Mouse (Mus musculus): ENCODE measurements around the gene Zswim3. TPM values are rescaled to one million over a fixed set of nuclear protein-coding genes. Genes with fewer than 3 reads are reported as not detected.

Gene Zswim3
- polyA plus RNA-seq, 1 experiment: 7.6 TPM

DNA sequence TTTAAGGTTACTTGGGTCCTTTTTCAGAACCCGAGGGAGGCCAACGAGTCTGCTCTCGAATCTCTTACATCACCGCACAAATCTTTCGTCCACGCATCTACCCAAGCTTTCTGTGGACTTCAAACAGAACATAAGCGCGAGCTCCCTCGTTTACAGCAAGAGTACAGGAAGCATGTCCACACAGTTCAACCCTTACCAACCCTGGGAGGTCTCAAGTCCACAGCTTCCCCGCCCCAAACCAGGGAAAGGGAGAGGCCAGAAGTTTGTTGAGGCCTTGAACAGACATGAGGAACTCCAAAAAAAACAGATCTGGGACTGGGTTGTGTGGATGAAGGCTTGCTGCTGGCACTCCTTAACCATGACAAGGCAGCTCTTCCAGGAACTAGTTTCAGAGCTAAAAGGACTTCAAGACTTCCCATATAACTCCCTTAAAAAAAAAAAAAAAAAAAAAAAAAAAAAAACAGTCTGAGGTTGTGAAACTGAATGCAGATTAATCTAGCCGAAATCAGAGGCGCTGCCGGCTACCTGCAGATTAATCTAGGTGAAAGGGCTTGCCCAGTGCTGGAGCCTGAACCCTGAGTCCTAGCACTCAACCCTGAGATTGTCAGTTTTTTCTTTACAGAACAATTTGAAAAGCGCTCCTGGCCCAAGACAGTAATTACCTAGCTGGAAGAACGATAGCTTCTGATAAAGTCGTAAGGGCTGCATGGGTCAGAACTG is 1.5 kb upstream of the Zswim3 start:
- H3K27ac ChIP-seq (ENCODE audit: insufficient read depth, low read length): no peak overlapping the region
- TF ChIP-seq CTCF (IDR thresholded peaks at IDR 0.05; ENCODE audit: extremely low read depth, insufficient read depth, low read length): no peak
- TF ChIP-seq POLR2A (IDR thresholded peaks at IDR 0.05; ENCODE audit: extremely low read depth, insufficient read depth, low read length): no peak
- peaks cover 3% of the 10 kb centered on the region for H3K4me1 ChIP-seq (ENCODE audit: control insufficient read depth, insufficient read depth, low read length)
- H3K4me3 ChIP-seq (ENCODE audit: insufficient read depth, low read length): peak overlapping the region; percentile 84; the same call in 1 of the 2 replicates

DNA sequence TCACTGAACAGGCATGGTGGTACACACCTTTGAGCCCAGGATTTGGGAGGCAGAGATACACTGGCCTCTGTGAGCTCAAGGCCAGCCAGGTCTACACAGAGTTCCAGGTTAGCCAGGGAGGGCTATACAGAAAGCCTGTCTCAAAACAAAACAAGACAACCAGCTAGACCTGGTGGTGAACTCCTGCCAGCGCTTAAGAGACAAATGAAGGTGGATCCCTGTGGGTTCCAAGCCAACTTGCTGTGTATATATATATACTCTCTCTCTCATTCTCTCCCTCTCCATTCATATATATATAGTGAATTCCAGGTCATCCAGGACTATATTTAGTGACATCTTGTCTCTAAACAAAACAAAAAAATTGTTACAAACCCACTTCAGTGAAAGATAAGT is 981 bp upstream of the Zswim3 start:
- peaks cover 3% of the 10 kb centered on the region for H3K4me1 ChIP-seq (ENCODE audit: control insufficient read depth, insufficient read depth, low read length)
- H3K27ac ChIP-seq (ENCODE audit: insufficient read depth, low read length): no peak overlapping the region
- no peak for TF ChIP-seq POLR2A (IDR thresholded peaks at IDR 0.05; ENCODE audit: extremely low read depth, insufficient read depth, low read length)
- no peak for TF ChIP-seq CTCF (IDR thresholded peaks at IDR 0.05; ENCODE audit: extremely low read depth, insufficient read depth, low read length)
- H3K4me3 ChIP-seq (ENCODE audit: insufficient read depth, low read length): peak overlapping the region; percentile 84

DNA sequence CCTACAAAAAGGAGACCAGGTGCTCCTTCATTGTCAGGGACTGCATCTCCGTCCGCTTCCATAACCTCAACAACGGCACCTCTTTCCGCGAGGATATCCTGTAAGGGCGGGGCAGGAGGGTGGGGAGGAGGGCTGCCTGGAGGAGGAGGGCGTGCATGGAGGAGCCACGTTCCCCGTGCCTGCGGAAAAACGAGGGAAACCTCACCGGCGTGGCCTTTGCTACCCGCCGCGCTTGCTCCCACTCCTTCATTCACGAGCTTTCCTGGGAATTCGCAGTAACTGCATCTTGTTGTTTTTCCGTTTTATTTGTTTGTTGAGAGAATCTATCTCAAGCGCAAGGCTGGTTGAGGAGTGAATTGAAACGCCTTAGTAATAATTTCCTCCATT is 427 bp downstream of the Zswim3 start:
- Histone ChIP-seq H3K4me3 (ENCODE audit: insufficient read depth, low read length) (peak overlapping the region; percentile 84), H3K27ac (ENCODE audit: insufficient read depth, low read length) (no peak overlapping the region), H3K4me1 (ENCODE audit: control insufficient read depth, insufficient read depth, low read length) (peaks cover 3% of the 10 kb centered on the region)
- TF ChIP-seq CTCF (IDR thresholded peaks at IDR 0.05; ENCODE audit: extremely low read depth, insufficient read depth, low read length) (no peak), POLR2A (IDR thresholded peaks at IDR 0.05; ENCODE audit: extremely low read depth, insufficient read depth, low read length) (no peak)

DNA sequence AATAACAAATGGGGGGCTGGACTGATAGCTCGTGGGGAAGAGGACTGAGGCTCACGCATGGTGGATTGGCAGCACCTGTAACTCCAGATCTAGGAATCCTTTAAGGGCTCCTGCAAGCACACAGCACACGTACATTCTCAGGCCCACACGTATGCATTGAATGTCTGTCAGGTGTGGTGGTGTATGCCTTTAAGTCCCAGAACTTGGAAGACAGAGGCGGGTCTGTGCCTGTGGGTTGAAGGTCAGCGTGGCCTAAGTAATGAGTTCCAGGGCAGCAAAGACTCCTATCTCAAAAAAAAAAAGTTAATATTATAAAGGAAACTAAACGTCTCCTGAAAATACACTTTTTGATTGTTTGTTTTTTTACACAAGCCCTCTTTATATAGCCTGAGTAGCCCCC is 1.7 kb downstream of the Zswim3 start:
- Histone ChIP-seq H3K4me1 (ENCODE audit: control insufficient read depth, insufficient read depth, low read length) (peaks cover 3% of the 10 kb centered on the region), H3K27ac (ENCODE audit: insufficient read depth, low read length) (no peak overlapping the region), H3K4me3 (ENCODE audit: insufficient read depth, low read length) (no peak overlapping the region)
- TF ChIP-seq POLR2A (IDR thresholded peaks at IDR 0.05; ENCODE audit: extremely low read depth, insufficient read depth, low read length): no peak
- no peak for TF ChIP-seq CTCF (IDR thresholded peaks at IDR 0.05; ENCODE audit: extremely low read depth, insufficient read depth, low read length)

DNA sequence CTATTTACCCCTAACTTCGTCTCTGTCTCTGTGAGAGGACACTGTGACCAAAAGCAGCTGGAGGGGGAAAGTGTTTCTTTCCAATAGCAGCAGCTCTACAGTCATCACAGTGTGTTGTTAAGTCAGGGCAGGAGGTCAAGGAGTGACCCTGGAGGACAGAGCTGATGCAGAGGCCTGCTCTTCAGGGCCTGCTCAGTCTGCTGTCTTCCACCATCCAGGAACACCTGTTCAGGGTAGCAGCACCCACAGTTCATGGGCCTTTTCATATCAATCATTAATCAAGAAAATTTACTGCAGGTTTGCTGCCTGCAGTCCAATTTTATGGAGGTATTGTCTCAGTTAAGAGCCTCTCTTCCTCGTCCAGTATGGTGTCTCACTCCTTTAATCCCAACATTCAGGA is 8.7 kb downstream of the Zswim3 start:
- no peak overlapping the region for H3K4me3 ChIP-seq (ENCODE audit: insufficient read depth, low read length)
- TF ChIP-seq POLR2A (IDR thresholded peaks at IDR 0.05; ENCODE audit: extremely low read depth, insufficient read depth, low read length): no peak
- TF ChIP-seq CTCF (IDR thresholded peaks at IDR 0.05; ENCODE audit: extremely low read depth, insufficient read depth, low read length): no peak
- no peak overlapping the region for H3K27ac ChIP-seq (ENCODE audit: insufficient read depth, low read length)
- H3K4me1 ChIP-seq (ENCODE audit: control insufficient read depth, insufficient read depth, low read length): no peaks in the 10 kb centered on the region

DNA sequence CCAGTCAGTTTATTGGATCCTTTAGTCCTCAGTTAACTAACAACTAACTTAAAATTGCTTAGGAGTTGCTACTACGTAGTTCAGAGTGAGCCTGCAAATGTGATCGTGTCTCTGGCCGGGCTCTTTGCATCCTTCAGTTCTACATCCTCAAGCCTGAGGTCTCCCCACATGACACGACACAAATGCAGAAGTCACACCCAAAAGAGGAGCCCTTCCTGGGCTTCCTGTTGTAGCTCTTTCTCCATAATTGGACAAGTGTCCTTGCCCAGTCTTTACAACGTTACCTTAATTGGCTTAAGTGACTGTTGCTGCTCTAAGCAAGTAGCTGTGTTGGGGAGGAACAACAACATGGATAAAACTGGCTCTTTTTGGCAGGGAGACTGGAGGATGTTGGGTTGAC is 10.4 kb downstream of the Zswim3 start:
- Histone ChIP-seq H3K27ac (ENCODE audit: insufficient read depth, low read length) (no peak overlapping the region), H3K4me3 (ENCODE audit: insufficient read depth, low read length) (no peak overlapping the region), H3K4me1 (ENCODE audit: control insufficient read depth, insufficient read depth, low read length) (no peaks in the 10 kb centered on the region)
- TF ChIP-seq POLR2A (IDR thresholded peaks at IDR 0.05; ENCODE audit: extremely low read depth, insufficient read depth, low read length): no peak
- TF ChIP-seq CTCF (IDR thresholded peaks at IDR 0.05; ENCODE audit: extremely low read depth, insufficient read depth, low read length): no peak

DNA sequence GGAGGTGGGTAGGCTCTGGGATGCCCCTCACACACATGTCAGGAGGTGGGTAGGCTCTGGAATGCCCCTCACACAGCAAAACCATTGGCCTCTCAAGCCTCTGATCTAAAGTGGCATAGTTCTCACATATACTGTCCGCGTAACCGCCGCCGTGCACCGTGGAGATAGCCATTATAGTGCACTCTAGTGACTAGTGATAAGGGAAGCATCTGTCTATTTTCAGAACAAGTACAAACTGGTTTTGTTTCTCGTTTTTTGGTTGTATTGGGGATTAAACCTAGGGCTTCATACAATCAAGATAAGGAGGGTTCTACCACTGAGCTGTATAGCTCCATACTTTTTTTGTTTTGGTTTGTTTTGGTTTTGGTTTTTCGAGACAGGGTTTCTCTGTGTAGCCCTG is 10.9 kb downstream of the Zswim3 start:
- no peak overlapping the region for H3K27ac ChIP-seq (ENCODE audit: insufficient read depth, low read length)
- no peaks in the 10 kb centered on the region for H3K4me1 ChIP-seq (ENCODE audit: control insufficient read depth, insufficient read depth, low read length)
- TF ChIP-seq POLR2A (IDR thresholded peaks at IDR 0.05; ENCODE audit: extremely low read depth, insufficient read depth, low read length) (no peak), CTCF (IDR thresholded peaks at IDR 0.05; ENCODE audit: extremely low read depth, insufficient read depth, low read length) (no peak)
- no peak overlapping the region for H3K4me3 ChIP-seq (ENCODE audit: insufficient read depth, low read length)

DNA sequence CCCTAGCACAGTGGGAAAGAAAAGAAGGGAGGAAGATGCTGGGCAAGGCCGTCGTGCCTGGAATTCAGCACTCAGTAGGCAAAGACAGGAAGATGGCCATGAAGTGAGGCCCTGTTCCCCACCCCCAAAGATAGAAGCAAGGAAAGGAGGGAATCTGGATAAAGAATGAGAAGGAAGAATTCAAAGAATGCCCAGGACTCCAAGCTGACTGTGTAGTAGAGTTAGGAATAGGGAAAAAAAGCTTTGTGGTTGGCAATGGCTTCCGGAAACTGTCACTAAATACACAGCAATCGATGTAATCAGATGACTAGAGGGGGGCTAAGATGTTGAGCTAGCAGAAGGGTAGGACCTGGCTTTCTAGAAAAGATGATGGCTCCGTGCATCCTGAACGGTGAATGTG is 12.3 kb downstream of the Zswim3 start:
- Histone ChIP-seq H3K27ac (ENCODE audit: insufficient read depth, low read length) (no peak overlapping the region), H3K4me3 (ENCODE audit: insufficient read depth, low read length) (no peak overlapping the region), H3K4me1 (ENCODE audit: control insufficient read depth, insufficient read depth, low read length) (no peaks in the 10 kb centered on the region)
- TF ChIP-seq CTCF (IDR thresholded peaks at IDR 0.05; ENCODE audit: extremely low read depth, insufficient read depth, low read length) (no peak), POLR2A (IDR thresholded peaks at IDR 0.05; ENCODE audit: extremely low read depth, insufficient read depth, low read length) (no peak)

DNA sequence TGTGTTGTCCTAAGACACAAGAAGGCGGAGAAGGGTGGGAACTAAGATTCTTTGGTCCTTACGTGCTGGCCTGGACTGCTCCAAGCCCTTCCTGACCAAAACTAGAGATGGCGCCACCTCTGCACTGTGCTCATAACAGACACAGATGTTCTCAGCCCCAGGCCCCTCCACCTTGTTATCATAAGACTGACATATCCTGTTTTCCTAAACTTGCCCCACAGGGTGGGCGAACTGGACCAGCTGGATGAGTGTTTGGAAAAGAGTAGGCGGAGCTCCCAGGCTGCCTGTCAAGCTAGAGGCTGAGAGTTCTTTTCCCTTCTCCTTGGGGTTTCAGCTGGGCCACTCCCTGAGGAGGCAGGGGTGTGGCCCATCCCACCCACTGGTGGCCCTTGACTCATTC is 12.8 kb downstream of the Zswim3 start:
- Histone ChIP-seq H3K4me1 (ENCODE audit: control insufficient read depth, insufficient read depth, low read length) (no peaks in the 10 kb centered on the region), H3K27ac (ENCODE audit: insufficient read depth, low read length) (no peak overlapping the region), H3K4me3 (ENCODE audit: insufficient read depth, low read length) (no peak overlapping the region)
- TF ChIP-seq CTCF (IDR thresholded peaks at IDR 0.05; ENCODE audit: extremely low read depth, insufficient read depth, low read length) (no peak), POLR2A (IDR thresholded peaks at IDR 0.05; ENCODE audit: extremely low read depth, insufficient read depth, low read length) (no peak)

DNA sequence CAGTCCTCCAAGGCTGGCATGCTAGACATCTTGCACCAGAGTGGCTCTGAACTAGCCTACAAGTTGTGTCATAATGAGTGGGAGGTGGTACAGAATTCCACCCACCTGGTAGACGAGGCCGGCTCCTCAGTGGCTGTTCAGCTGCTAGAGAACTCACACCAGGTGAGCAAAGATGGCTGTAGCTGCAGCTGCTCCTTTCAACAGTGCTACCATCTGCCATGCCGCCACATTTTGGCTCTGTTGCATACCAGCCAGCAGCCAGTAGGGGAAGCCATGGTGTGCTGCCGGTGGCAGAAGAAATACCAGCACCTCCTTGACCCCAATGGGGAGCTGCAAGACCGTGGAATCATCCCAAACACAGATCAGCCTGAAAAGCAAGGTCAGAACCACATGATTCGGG is 16.2 kb downstream of the Zswim3 start:
- Histone ChIP-seq H3K27ac (ENCODE audit: insufficient read depth, low read length) (no peak overlapping the region), H3K4me3 (ENCODE audit: insufficient read depth, low read length) (no peak overlapping the region), H3K4me1 (ENCODE audit: control insufficient read depth, insufficient read depth, low read length) (peaks cover 1% of the 10 kb centered on the region; the same call in 1 of the 2 replicates)
- TF ChIP-seq CTCF (IDR thresholded peaks at IDR 0.05; ENCODE audit: extremely low read depth, insufficient read depth, low read length) (no peak), POLR2A (IDR thresholded peaks at IDR 0.05; ENCODE audit: extremely low read depth, insufficient read depth, low read length) (no peak)

All from cortical plate, adult 2 months (tissue).